Mouse (Mus musculus) layer of hippocampus, adult 18-20 months (tissue): ENCODE data around the gene Nemp2. TPM values are rescaled to one million over a fixed set of nuclear protein-coding genes. Genes with fewer than 3 reads are reported as not detected.
"Not testable (repeated sequence)": the region's sequence is repeated elsewhere in the genome, so short reads cannot be mapped to it uniquely, and the experiment has no call there.

Source experiments
- DNase-seq, 2 experiments: peaks; one replicate each; pipeline ENCODE4 v3.0.0; 2022; ENCODE audit warnings: low spot score in 2 of 2
- total RNA-seq, 2 experiments: library from RNA; stranded (reverse); gene quantifications; 2 replicates each; pipeline ENCODE4 v1.2.3; 2021

Gene Nemp2
- total RNA-seq, 2 experiments from 2014 or later: 3.1 to 4.1 TPM

GRCm38 (mm10) chr1:52652601-52653253, 22.2 kb downstream of the Nemp2 start:
- DNase-seq: no peak

- DNase-seq: no peak
These were observed 22.9 kb downstream of the Nemp2 start for GRCm38 (mm10) chr1:52653366-52653765.

- no peak for DNase-seq
These were observed 24.6 kb downstream of the Nemp2 start for GRCm38 (mm10) chr1:52655153-52655552.

GRCm38 (mm10) chr1:52658160-52658559, 27.7 kb downstream of the Nemp2 start:
- DNase-seq: no peak

GRCm38 (mm10) chr1:52660278-52660677, 29.8 kb downstream of the Nemp2 start:
- no peak for DNase-seq

- no peak for DNase-seq
These were observed 30.3 kb downstream of the Nemp2 start for GRCm38 (mm10) chr1:52660765-52661164.

- DNase-seq: peak; percentile 50 to 78
These were observed 32.7 kb downstream of the Nemp2 start for GRCm38 (mm10) chr1:52663228-52663627.

GRCm38 (mm10) chr1:52668743-52669323, 38.3 kb downstream of the Nemp2 start:
- no peak for DNase-seq

GRCm38 (mm10) chr1:52669931-52670330, 39.4 kb downstream of the Nemp2 start:
- no peak for DNase-seq

GRCm38 (mm10) chr1:52675561-52676551, 45.4 kb downstream of the Nemp2 start:
- no peak for DNase-seq

GRCm38 (mm10) chr1:52676621-52677020, 46.1 kb downstream of the Nemp2 start:
- no peak for DNase-seq

GRCm38 (mm10) chr1:52683550-52683949, 53.0 kb downstream of the Nemp2 start:
- no peak for DNase-seq

GRCm38 (mm10) chr1:52687636-52688035, 57.1 kb downstream of the Nemp2 start:
- no peak for DNase-seq

- DNase-seq: not testable (repeated sequence)
These were observed 64.0 kb downstream of the Nemp2 start for GRCm38 (mm10) chr1:52694456-52694855.

Other genes starting within 250 kb of the Nemp2 start
- gene Nab1, start 130.0 kb upstream of the Nemp2 start, total RNA-seq: 10 to 100 TPM; 34.1 to 36.6 TPM
- gene Mfsd6, start 96.8 kb downstream of the Nemp2 start, total RNA-seq: 10 to 100 TPM; 81.2 to 83.3 TPM
- 10 to 100 TPM; 32.0 to 34.3 TPM for gene Inpp1, start 187.0 kb downstream of the Nemp2 start, total RNA-seq
- 10 to 100 TPM; 17.7 to 18.0 TPM for gene Hibch, start 214.2 kb downstream of the Nemp2 start, total RNA-seq